Mouse (Mus musculus): Measurements from ENCODE around the gene Bdnf.

Gene Bdnf

DNA sequence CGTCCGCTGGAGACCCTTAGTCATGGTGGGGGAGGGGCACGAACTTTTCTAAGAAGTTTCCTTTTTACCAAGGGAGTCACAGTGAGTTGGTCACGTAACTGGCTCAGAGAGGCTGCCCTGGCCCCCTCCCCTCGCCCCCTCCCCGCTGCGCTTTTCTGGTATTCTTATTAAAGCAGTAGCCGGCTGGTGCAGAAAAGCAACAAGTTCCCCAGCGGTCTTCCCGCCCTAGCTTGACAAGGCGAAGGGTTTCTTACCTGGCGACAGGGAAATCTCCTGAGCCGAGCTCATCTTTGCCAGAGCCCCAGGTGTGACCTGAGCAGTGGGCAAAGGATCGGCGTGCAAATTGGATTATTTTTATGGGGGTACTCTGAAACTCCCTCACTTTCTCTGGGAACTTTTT lies at the start of gene Bdnf:
Gene Bdnf (plus strand): TSS at position 169 of the 400 bp plus-strand sequence.
- DNase-seq (ENCODE audit: extremely low read depth, insufficient read length, low spot score), result no peak

DNA sequence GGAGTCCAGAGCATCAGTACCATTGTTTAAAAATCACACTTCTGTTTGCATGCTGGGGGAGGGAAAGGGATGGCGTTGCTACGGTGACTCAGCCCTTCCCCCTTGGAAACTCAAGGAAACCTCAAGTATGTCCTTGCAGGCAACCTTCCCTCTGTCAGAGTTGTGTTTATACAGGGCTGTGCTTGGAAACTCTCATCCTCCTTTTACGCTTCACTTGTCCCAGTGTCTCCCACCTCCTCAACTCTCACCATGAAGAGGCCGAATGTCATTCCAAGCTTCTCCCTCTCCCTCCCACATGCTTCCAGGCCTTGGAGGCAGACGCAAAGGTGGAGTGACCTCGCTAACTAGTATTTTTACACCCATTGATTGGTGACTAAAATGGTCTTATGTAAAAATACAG lies 47.6 kb upstream of the Bdnf start:
- no peak for DNase-seq (ENCODE audit: extremely low read depth, insufficient read length, low spot score)

DNA sequence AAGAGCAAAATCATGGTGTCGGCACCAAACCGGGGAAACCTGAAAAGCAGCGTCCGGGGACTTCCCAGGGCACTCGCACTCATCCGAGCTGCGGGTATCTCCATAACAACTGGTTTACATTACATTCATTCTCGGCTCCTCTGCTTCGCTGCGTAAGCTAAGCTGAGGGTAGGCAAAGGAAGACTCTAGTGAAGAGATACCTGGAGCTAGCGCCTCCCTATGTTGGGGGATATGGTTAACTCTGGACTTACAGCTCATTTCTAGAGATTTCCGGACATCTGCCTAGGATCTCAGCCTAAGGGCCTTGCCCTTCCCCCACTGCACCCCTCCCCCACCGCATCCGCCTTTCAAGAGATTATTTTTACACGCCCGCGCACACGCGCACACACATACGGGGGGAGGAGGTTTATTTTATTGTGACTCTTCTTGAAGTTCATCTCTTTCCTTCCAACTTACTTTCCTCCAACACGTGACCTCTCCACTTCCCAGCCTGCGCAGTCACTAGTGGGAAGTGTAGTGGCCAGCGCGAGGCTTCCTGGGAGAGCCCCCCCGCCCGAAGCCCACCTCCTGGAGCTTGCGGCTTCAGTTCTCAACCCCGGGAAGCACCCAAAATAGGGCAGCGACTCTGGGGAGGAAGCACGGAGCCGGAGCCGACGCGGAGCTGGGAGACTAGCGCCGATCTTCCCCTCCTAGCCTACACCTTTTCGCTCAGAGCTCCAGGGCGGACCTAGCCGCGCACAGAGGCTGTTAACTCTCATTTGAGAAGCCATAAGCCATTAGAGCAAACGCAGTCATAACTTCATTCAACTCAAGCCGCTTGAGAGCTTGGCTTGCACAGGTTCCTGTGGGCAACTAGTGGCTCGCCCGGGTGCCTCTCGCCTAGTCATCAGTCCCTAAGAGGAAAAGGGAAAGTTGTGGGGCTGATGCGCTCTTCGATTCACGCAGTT lies 718 bp upstream of the Bdnf start:
- no peak for DNase-seq (ENCODE audit: extremely low read depth, insufficient read length, low spot score)

- DNase-seq (ENCODE audit: extremely low read depth, insufficient read length, low spot score), result no peak
These were observed 551 bp downstream of the Bdnf start for GRCm38 (mm10) chr2:109675051-109675450.

GRCm38 (mm10) chr2:109675973-109676617 lies 1.6 kb downstream of the Bdnf start:
- no peak for DNase-seq (ENCODE audit: extremely low read depth, insufficient read length, low spot score)

DNA sequence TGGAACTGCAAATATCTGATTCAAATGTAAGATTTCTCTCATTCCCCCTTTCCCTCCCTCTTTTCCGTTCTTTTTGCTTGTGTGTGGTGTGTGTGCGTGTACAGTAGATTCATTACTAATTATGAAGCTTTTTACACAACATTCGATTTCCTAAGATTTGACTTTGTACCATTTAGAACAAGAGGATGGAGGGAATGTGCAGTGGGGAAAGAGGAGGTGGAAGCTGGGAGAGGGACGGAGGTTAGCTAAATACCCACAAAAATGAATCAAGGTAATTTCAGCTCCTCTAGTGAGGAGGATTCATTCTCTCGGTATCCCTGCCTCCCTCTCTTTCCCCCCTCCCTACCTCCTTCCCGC lies 2.1 kb downstream of the Bdnf start:
- no peak for DNase-seq (ENCODE audit: extremely low read depth, insufficient read length, low spot score)

DNA sequence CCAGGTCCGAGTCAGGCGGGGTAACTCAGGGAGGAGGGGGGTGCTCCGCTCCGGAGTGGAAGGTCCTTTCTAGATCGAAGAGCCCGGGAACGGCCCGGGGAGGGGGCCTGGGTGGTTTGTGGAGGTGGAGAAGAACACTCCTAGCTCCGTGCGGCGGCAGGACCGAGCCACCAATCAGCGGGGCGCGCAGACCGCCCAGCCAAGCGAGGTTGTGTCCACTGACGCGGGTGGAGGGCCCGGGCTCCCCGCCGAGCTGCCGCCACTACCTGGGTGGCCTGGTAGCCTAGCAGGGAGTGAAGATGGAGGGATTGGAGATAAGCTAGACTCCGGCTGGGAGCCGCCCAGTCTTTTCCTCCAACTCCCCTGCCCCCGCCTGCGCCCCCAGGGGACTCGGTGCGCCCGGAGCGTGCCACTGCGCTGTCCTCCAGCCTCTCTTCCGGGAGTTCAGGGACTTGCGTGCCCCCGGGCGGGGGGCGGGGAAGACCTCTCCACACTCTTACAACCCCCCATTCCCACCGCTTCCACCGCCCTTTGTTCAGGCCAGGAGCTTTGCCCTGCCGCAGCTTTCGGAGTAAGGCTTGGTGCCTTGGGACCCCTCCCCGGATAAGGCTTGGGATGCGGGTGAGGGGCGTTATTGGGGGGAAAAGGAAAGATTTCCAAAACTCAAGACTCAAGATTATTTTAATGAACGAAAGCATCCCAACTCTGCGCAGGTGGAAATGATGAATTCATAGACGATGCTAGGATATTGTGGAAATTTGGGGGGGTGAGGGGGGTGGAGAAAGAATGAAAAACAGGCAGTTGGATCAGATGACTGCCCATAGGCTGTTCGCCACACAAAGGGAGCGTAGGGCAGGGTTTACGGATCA lies 3.0 kb downstream of the Bdnf start:
- peak; percentile 86 for DNase-seq (ENCODE audit: extremely low read depth, insufficient read length, low spot score)

DNA sequence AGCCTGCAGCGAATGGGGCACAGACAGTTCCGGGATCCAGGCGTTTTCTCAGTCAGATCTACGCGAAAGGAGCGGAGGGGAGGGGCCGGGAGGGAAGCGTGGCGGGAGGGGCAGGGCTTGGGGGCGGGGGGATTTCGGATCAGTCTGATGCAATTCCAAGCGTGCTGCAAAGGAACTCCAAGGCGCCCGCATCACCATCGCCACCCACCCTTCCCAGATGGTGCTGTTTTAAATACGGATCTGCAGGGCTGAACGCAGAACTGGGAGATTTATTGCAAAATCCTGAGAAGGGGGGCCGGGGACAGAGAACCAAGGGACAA lies 3.5 kb downstream of the Bdnf start:
- peak; percentile 93 for DNase-seq (ENCODE audit: extremely low read depth, insufficient read length, low spot score)

DNA sequence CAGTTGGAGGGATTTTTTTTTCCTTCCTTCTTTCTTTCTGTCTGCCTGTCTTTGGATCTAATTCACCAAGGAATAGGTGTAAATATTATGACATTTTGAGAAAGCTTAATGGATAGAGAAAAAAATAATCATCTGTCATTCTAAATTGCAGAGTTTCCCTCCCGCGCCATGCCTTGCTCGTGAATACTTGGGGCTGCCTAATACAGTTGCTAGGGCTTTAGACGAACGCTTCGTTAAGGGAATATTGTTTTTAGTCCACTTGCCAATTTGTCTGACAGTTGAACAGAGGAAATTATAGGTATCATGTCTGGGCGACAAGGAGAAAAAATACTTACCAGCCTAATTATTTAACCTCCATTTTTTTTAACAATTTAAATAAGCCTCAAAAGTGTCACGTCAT lies 4.0 kb downstream of the Bdnf start:
- no peak for DNase-seq (ENCODE audit: extremely low read depth, insufficient read length, low spot score)

DNA sequence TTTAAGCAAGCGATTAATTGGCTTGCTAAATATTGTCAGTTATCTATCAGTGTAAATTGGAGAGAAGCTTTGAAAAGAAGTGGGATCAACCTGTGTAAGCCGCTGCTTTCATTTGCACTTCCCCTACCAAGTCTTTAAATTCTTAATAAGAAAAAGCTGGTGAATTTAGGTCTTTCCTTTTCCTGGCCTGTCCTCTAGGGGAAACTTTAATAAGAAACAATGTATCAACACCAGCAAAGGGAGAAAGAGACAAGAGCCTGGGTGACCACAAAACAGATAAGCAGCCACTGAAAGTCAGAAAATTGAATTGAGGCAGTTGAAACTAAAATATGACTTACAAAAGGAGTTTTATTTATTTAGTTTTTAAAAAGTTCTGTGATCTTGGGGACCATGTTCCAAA lies 4.9 kb downstream of the Bdnf start:
- DNase-seq (ENCODE audit: extremely low read depth, insufficient read length, low spot score), result no peak

DNA sequence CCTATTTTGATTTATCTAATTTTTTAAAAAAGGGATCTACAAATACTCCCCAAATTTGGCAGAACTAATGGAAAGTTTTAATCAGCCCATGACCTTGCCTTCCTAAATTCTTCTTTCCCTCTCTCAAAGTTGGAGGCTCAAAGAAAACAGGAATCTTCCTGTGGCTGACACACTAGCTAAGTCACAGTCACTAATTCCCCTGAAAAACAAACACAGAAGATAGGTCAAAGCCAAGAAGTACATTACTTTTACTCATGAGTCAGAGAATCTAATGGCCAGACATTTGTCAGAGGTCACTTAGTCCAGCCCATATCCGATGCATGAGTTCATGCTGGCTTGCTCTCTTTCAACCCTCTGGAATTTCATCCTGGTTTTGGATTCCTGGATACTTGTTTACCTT lies 6.6 kb downstream of the Bdnf start:
- DNase-seq (ENCODE audit: extremely low read depth, insufficient read length, low spot score), result peak; percentile 60

- no peak for DNase-seq (ENCODE audit: extremely low read depth, insufficient read length, low spot score)
These were observed 14.2 kb downstream of the Bdnf start for GRCm38 (mm10) chr2:109688661-109689060.

DNA sequence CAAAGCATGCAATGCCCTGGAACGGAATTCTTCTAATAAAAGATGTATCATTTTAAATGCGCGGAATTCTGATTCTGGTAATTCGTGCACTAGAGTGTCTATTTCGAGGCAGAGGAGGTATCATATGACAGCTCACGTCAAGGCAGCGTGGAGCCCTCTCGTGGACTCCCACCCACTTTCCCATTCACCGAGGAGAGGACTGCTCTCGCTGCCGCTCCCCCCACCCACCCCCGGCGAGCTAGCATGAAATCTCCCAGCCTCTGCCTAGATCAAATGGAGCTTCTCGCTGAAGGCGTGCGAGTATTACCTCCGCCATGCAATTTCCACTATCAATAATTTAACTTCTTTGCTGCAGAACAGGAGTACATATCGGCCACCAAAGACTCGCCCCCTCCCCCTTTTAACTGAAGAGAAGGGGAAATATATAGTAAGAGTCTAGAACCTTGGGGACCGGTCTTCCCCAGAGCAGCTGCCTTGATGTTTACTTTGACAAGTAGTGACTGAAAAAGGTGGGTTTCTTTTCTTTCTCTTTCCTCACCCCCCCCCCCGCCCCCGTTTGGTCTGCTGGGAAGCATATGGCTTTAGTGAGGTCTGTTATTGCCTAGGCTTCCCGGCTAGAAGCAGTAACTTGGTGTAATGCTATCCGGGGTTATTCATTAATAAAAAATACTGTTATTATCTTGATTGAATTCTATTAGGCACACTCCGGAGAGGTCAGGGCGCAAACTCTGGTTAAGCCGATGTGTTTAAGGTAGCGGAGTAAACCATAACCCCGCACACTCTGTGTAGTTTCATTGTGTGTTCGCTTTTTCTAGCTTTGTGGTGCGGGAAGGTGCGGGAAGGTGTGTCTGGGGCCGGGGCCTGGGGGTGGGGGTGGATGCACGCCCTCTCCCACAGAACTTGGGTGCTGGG lies 18.0 kb downstream of the Bdnf start:
- no peak for DNase-seq (ENCODE audit: extremely low read depth, insufficient read length, low spot score)

DNA sequence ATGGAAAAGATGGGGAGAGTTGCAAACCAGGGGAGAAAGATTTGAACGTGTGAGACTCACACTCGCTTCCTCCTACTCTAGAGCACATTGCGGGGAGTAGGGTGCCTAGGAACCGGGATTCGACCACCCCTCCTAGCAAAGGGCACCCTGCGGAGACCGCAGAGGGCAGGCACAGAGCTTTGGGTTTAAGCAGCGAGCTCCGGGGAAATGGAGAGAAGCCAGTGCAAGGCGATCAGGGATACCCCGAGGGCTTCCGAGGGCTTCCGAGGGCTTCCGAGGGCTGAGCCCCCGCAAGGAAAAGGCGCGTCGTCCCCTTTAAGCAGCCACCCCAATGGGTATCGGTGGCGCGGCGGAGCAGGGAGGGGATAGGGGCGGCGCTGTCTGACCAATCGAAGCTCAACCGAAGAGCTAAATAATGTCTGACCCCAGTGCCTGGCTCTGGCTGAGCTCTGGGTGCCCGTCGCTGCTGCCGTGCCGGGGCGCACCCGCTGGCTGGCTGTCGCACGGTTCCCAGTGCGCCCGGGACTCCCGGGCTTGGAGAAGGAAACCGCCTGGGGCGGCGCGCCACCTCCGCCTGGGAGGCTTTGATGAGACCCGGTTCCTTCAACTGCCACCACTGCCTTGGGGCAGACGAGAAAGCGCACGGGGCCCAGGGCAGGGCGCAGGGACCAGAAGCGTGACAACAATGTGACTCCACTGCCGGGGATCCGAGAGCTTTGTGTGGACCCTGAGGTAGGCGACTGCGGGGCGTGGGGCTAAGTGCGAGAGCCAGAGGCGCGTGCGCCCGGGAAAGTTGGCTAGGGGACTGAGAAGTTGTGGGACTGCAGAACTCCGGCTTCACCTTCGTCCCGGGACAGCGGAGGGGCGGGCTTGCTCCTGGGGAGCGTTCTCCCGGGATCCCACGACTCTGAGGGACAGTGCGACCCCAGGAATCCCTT lies 18.9 kb downstream of the Bdnf start:
- DNase-seq (ENCODE audit: extremely low read depth, insufficient read length, low spot score), result peak; percentile 84

DNA sequence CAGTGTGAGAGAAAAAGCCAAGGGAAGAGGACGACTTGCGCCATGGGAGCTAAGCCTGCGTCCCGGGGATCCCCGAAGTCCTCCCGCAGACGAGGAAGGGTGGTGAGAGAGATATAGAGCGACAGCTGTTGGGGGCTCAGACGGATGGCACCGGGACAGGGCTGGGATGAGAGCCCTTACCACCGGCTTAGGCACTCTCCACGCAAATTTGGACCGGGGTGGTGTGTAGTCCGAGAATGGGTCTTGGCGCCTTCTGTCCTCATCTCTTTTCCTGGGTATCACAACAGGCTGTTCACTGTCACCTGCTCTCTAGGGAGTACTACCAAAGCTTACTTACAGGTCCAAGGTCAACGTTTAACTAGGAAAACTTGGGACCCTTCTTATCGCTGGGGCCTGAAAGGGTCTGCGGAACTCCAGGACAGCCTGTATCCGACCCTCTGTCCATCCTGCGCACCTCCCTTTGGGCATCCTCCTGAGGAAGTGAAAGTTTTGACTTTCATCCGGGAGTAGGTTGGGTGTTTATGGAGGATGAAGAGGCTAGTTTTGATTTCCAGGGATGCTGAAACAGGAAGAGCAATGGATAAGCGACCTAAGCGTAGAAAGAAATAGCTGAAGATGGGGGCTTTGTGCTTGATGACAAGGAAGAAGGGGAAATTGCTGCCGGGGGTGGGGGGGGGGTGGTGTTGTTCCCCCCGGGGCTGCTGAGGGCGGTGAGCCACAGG lies 19.8 kb downstream of the Bdnf start:
- DNase-seq (ENCODE audit: extremely low read depth, insufficient read length, low spot score), result no peak

DNA sequence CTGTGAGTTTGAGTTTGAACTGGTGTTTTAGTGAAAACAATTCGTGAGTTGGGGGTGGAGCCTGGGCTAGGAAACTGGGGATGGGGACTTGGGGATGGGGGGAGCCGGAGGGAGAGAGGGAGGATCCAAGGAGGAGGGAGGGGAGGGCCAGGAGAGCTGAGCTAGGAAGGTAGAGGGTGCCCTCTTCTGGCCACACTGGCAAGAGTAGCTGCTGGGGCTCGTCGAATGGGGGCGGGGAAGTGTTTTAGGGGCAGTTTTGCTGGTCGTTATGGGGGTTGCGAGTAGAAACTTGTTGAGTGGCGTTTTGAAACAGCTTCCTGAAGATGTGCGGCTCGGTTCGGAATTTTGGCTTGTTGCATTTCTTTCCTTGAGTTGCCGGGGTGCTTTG lies 20.3 kb downstream of the Bdnf start:
- peak; percentile 81 for DNase-seq (ENCODE audit: extremely low read depth, insufficient read length, low spot score)

DNA sequence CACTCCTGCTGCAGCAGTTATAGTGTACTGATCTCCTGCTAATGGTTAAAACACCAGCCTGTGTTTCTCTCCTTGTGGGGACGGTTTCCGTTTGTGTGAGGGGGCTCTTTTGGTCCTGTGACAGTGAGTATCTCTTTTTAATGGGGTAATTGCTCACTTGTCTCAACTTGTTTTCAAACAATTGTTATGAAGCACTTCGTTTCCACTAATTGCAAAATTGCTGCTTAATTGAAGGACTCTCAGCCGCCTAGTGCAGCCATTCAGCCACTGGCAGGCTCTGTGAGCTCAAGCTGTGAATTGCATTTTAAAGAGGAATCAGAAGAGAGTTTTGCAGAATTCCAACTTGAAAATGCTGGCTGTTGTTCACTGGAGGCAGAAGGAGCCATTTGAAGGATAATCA lies 22.7 kb downstream of the Bdnf start:
- DNase-seq (ENCODE audit: extremely low read depth, insufficient read length, low spot score), result no peak

DNA sequence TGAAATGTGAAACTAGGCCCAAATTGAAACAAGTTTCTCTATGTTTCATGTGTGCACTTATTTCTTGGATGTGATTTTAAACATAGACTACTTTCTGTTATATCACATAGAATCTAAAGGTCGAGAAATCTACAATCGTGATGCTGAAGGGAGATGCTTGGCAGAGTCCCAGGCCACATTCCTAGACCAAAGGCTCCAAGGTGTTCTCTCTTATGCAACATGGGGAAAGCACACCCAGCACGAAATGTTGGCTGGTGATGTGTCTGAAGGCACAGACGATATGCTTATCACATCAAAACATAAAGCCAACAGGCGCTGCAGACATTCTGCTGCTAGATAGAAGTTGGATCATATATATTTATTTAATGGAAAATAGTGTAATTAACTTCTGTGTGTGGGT lies 25.8 kb downstream of the Bdnf start:
- DNase-seq (ENCODE audit: extremely low read depth, insufficient read length, low spot score), result no peak

DNA sequence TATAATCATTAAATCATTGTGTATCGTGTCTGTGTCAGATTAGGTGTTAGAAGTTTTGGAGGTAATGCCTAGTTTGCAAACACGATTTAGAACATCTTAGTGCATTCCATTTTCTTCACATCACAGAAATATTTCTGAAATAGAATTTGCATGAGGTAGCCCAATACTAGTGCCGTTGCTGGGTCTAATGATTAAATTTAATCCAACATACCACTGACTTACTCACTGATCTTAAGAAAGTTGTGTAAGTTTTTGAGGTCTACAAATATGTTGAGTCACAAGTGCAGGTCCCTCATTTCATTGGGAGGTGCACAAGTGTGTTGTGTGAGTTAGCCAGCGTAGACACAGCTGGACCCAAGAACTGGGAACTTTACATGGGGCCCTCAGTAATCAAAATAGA lies 29.1 kb downstream of the Bdnf start:
- DNase-seq (ENCODE audit: extremely low read depth, insufficient read length, low spot score), result no peak

Data from 3134 (cell line).